Mouse (Mus musculus) lung, adult 2 months (tissue): ENCODE measurements around the gene Esrrg.

ENCODE experiments used
- CTCF ChIP-seq: fragments of 200-500 bp; IDR thresholded peaks from 2 replicates; pipeline ENCODE4 v1.5.1; 2011; ENCODE audit warnings: mild to moderate bottlenecking, low read length, control low read depth; ENCODE audit not compliant: insufficient read depth
- POLR2A ChIP-seq: fragments of 200-500 bp; IDR thresholded peaks from 2 replicates; pipeline ENCODE4 v1.6.1; 2011; ENCODE audit warnings: low read depth, mild to moderate bottlenecking, control low read depth, low read length, borderline replicate concordance; ENCODE audit errors: extremely low read depth

- TF ChIP-seq CTCF, result no peak
- TF ChIP-seq POLR2A, result no peak
Observed at GRCm38 (mm10) chr1:187602942-187603341, 5.6 kb upstream of the Esrrg start.
